Comparison of ENCODE assay signal across 12 mouse cellular contexts in genomic region chr9:59667250-59667649, GRCm38 (mm10). TPM values are rescaled to one million over a fixed set of nuclear protein-coding genes. Genes with fewer than 3 reads are reported as not detected.
A peak's percentile ranks its signal among the peaks of the same experiment; 100 is the strongest.
DNase-seq lines count a peak whose midpoint lies in the region; ATAC-seq lines count a peak whose summit lies in the region.
"Had no signal": no experiment of that assay in that cellular context is flagged by ENCODE, and none has a peak within 500 bp of the region (broad histone marks: within the 10 kb centered on the region; RNA-seq: fewer than 3 reads in every experiment).

No protein-coding gene starts in this region.

- no peak overlapping the region for H3K4me3 ChIP-seq in forebrain, embryonic 15.5 days
- no peak overlapping the region for H3K4me3 ChIP-seq in forebrain, embryonic 10.5 days

- no peaks in the 10 kb centered on the region for H3K9me3 ChIP-seq in forebrain, embryonic 15.5 days
- no peaks in the 10 kb centered on the region for H3K9me3 ChIP-seq in forebrain, embryonic 10.5 days

- H3K4me1 ChIP-seq in forebrain, embryonic 15.5 days = peaks cover 19% of the 10 kb centered on the region
- peaks cover 19% of the 10 kb centered on the region for H3K4me1 ChIP-seq in forebrain, embryonic 10.5 days

- no peak overlapping the region for H3K4me2 ChIP-seq in forebrain, embryonic 15.5 days (replicated peaks)

- peaks cover 72% of the 10 kb centered on the region for H3K36me3 ChIP-seq in forebrain, embryonic 15.5 days
- H3K36me3 ChIP-seq in forebrain, embryonic 10.5 days (replicated peaks) = peaks cover 99% of the 10 kb centered on the region

- no peak overlapping the region for H3K9ac ChIP-seq in forebrain, embryonic 15.5 days (replicated peaks)

- no peaks in the 10 kb centered on the region for H3K27me3 ChIP-seq in forebrain, embryonic 15.5 days
- no peaks in the 10 kb centered on the region for H3K27me3 ChIP-seq in forebrain, embryonic 10.5 days (ENCODE audit: poor library complexity, severe bottlenecking)
- H3K27me3 ChIP-seq: Patski had no signal

- ATAC-seq in forebrain, embryonic 15.5 days (replicated peaks) = peak; percentile 57; the same call in 1 of the 2 replicates
- peak; percentile 61 for ATAC-seq in common myeloid progenitor, adult 5-6 weeks (replicated peaks; ENCODE audit: low read depth, poor library complexity, severe bottlenecking)
- ATAC-seq in megakaryocyte progenitor cell, adult 5-6 weeks (replicated peaks; ENCODE audit: poor library complexity) = peak; percentile 72
- ATAC-seq: hindbrain, embryonic 16.5 days; Patski had no signal

- WGBS in forebrain, embryonic 15.5 days = 64% methylated on average over 4 of the region's 4 CpGs
- WGBS in forebrain, embryonic 10.5 days = 94% methylated on average over 4 of the region's 4 CpGs

- no peak for DNase-seq in forebrain, embryonic 10.5 days (ENCODE audit: extremely low spot score, low spot score)
- DNase-seq in layer of hippocampus, adult 9-11 months = peak; percentile 84
- DNase-seq in layer of hippocampus, adult 8-10 months (ENCODE audit: low spot score in 2 of 2) = no peak
- DNase-seq in cerebellum, adult 11 months = no peak
- DNase-seq in kidney, postnatal 4 days = no peak
- DNase-seq: midbrain, embryonic 14.5 days; thymus, postnatal 25 days had no signal

- peak overlapping the region; percentile 2; the same call in 1 of the 2 replicates for H3K27ac ChIP-seq in forebrain, embryonic 15.5 days (replicated peaks)
- H3K27ac ChIP-seq in forebrain, embryonic 10.5 days = no peak overlapping the region

RNA-seq across cellular contexts. Expression of gene Pkm, which starts 11.1 kb away (rescaled TPM):
- 1,184 and 1,237 TPM in 2 replicates for polyA plus RNA-seq in forebrain, embryonic 15.5 days (2015; fragmentation: Nextera tagmentation; extraction: Ambion mirVana)
- 3,207 and 3,346 TPM in 2 replicates for polyA plus RNA-seq in forebrain, embryonic 10.5 days (2016; fragmentation: Nextera tagmentation; extraction: Ambion mirVana)
- 1,000 to 10,000 TPM; 1,385 to 1,484 (median 1,437) TPM for total RNA-seq in layer of hippocampus, adult 8-10 months (2022)
- total RNA-seq in common myeloid progenitor, adult 5-6 weeks (2017) = 418 and 473 TPM in 2 replicates
- 151 and 190 TPM in 2 replicates for total RNA-seq in megakaryocyte progenitor cell, adult 5-6 weeks (2015)
- 900 and 914 TPM in 2 replicates for total RNA-seq in megakaryocyte progenitor cell, adult 5-6 weeks (2017)

RNA-seq across cellular contexts. Expression of gene Gramd2, which starts 12.7 kb away (rescaled TPM):
- polyA plus RNA-seq in forebrain, embryonic 15.5 days (2015; fragmentation: Nextera tagmentation; extraction: Ambion mirVana) = 3.4 and 4.0 TPM in 2 replicates
- 0.22 and 0.46 TPM in 2 replicates for polyA plus RNA-seq in forebrain, embryonic 10.5 days (2016; fragmentation: Nextera tagmentation; extraction: Ambion mirVana)
- total RNA-seq in layer of hippocampus, adult 8-10 months (2022) = 1 to 10 TPM; 6.5 to 9.7 (median 7.3) TPM
- not detected in 2 replicates for total RNA-seq in common myeloid progenitor, adult 5-6 weeks (2017)
- 0.02 TPM in 1 of 2 replicates, not detected in the other for total RNA-seq in megakaryocyte progenitor cell, adult 5-6 weeks (2015)
- 0.14 TPM in 1 of 2 replicates, not detected in the other for total RNA-seq in megakaryocyte progenitor cell, adult 5-6 weeks (2017)

RNA-seq across cellular contexts. Expression of gene Parp6, which starts 50.2 kb away (rescaled TPM):
- polyA plus RNA-seq in forebrain, embryonic 15.5 days (2015; fragmentation: Nextera tagmentation; extraction: Ambion mirVana) = 188 and 191 TPM in 2 replicates
- 34.1 and 41.6 TPM in 2 replicates for polyA plus RNA-seq in forebrain, embryonic 10.5 days (2016; fragmentation: Nextera tagmentation; extraction: Ambion mirVana)
- 100 to 1,000 TPM; 118 to 145 (median 127) TPM for total RNA-seq in layer of hippocampus, adult 8-10 months (2022)
- total RNA-seq in common myeloid progenitor, adult 5-6 weeks (2017) = 23.0 and 57.8 TPM in 2 replicates
- total RNA-seq in megakaryocyte progenitor cell, adult 5-6 weeks (2015) = 37.6 and 52.4 TPM in 2 replicates
- total RNA-seq in megakaryocyte progenitor cell, adult 5-6 weeks (2017) = 15.7 and 24.5 TPM in 2 replicates
